Mouse (Mus musculus) c-Kit-positive CD71-positive TER-119-negative erythroid progenitor cells, embryonic 14.5 days (primary cell): ENCODE data around the gene Slc1a1.

Source experiments
- DNase-seq: peaks from one replicate; pipeline ENCODE4 v3.0.0-alpha.2; 2013; ENCODE audit warnings: low read depth

Gene Slc1a1

GRCm38 (mm10) chr19:28917839-28918238 is 83.0 kb downstream of the Slc1a1 start:
- no peak for DNase-seq

- no peak for DNase-seq
Observed at GRCm38 (mm10) chr19:28926366-28926765, 91.5 kb downstream of the Slc1a1 start.

GRCm38 (mm10) chr19:28927396-28927795 is 92.5 kb downstream of the Slc1a1 start:
- DNase-seq = no peak

GRCm38 (mm10) chr19:28929034-28929433 is 94.2 kb downstream of the Slc1a1 start:
- DNase-seq = no peak

GRCm38 (mm10) chr19:28934897-28935296 is 100.0 kb downstream of the Slc1a1 start:
- DNase-seq = no peak

GRCm38 (mm10) chr19:28940135-28940874 is 105.5 kb downstream of the Slc1a1 start:
- DNase-seq = no peak

GRCm38 (mm10) chr19:28941271-28941670 is 106.4 kb downstream of the Slc1a1 start:
- no peak for DNase-seq

GRCm38 (mm10) chr19:28946782-28947181 is 111.9 kb downstream of the Slc1a1 start:
- DNase-seq = no peak

- no peak for DNase-seq
Observed at GRCm38 (mm10) chr19:28947311-28947710, 112.5 kb downstream of the Slc1a1 start.

GRCm38 (mm10) chr19:28951251-28951650 is 116.4 kb downstream of the Slc1a1 start:
- no peak for DNase-seq

- DNase-seq = no peak
Observed at GRCm38 (mm10) chr19:28963113-28963512, 128.3 kb downstream of the Slc1a1 start.

GRCm38 (mm10) chr19:28963513-28963841 is 128.6 kb downstream of the Slc1a1 start:
- DNase-seq = no peak
